Mouse (Mus musculus) adrenal gland, adult 2 months (tissue): Measurements from ENCODE around the gene Clec2d. TPM values are rescaled to one million over a fixed set of nuclear protein-coding genes. Genes with fewer than 3 reads are reported as not detected.
"Not testable (repeated sequence)": the region's sequence is repeated elsewhere in the genome, so short reads cannot be mapped to it uniquely, and the experiment has no call there.

Experiments
- DNase-seq: peaks from one replicate; pipeline ENCODE4 v3.0.0; 2021
- polyA plus RNA-seq: library from polyadenylated mRNA; depleted of rRNA; stranded (reverse); fragments of >200 nt; gene quantifications from 2 replicates; pipeline ENCODE4 v1.2.3, GENCODE M21; 2012
- total RNA-seq, 2 experiments: library from RNA; stranded (reverse); gene quantifications; 2 replicates each; pipeline ENCODE4 v1.2.3; 2021

Gene Clec2d
- total and polyA plus RNA-seq, 3 experiments, result 2.7 to 49.6 (median 44.0) TPM

DNA sequence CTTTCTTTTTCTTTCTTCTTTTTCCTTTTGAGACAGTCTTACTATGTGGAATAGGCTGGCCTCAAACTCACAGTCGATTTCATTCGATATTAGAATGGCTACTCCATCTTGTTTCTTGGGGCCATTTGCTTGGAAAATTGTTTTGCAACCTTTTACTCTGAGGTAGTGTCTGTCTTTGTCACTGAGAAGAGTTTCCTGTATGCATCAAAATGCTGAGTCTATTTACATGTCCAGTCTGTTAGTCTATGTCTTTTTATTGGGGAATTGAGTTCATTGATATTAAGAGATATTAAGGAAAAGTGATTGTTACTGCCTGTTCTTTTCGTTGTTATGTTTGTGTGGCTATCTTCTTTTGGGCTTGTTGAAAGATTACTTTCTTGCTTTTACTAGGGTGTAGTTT is 7.4 kb downstream of the Clec2d start:
- DNase-seq, result not testable (repeated sequence)

DNA sequence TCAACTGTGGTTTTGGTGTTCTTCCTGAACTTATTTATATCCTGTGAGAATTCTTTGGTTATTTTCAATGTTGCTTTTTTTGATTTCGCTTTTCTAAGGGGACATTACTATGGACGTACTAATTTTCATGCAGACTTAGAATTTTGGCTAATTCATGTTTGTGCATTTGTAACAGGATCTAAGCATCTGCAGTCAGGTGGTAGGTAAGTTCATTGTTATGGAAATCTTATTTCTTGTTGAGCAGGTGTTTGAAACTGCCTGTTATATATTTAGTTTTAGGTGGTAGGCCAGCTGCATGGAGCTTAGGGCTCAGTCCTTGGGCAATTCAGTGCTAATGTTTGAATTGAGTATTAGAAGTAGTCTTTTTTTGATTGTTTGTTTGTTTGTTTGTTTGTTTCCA is 13.0 kb downstream of the Clec2d start:
- DNase-seq, result no peak

DNA sequence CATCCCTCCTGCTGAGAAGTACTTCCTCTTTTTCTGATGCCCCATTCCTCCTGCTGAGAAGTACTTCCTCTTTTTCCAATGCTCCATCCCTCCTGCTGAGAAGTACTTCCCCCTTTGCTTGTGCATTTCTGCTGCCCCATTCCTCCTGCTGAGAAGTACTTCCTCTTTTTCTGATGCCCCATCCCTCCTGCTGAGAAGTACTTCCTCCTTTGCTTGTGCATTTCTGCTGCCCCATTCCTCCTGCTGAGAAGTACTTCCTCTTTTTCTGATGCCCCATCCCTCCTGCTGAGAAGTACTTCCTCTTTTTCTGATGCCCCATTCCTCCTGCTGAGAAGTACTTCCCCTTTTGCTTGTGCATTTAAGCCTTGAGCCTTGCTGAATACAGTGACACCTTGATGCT is 19.7 kb downstream of the Clec2d start:
- not testable (repeated sequence) for DNase-seq

DNA sequence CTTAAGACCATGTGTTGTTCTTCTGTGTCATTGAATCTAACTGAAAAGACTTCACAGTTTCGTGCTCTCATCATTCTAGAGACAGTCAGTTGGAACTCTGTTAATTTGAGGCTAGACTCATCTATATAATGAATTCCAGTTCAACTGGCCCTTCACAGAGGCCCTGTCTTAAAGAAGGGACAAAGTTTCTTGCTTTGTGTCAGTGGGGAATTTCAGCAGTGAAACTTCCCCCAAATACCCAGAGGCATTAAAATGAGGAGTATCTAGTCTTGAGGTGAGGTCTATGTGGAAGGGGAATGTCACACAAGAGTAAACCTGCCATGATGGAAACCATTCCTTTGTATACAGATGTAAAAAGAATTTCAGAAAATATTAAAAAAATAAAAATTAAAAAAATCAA is 21.9 kb downstream of the Clec2d start:
- no peak for DNase-seq

DNA sequence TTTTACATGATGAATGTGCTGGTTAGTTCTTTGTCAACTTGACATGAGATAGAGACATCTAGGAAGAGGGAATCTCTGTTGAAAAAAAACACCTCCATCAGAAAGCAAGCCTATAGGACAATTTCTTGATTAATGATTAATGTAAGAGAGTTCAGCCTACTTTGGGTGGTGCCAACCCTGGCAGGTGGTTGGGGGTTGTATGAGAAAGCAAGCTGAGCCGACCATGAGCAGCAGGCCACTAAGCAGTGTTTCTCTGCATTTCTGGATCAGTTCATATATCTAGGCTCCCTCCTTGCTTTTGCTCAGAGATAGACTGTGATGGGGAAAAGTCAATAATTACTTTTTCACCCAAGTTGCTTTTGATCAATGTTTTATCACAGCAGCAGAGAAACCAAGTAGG is 23.9 kb downstream of the Clec2d start:
- no peak for DNase-seq

DNA sequence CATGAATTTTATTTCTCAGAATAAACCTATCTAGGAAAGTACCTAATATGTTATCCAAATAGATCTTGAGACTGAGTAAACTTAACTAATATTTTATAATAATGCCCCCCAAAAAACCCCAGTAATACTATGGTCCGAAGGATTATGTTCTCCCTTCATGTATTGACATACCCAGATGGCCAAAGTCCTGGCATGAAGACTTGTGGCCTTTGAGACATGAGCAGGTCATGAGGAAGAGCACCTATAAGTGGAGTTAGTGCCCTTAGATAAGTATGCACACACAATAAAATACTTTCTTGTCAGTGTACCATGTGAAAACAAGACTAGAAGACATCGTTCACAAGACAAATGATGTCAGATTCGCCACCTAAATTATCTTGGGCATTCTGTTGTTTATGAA is 24.4 kb downstream of the Clec2d start:
- DNase-seq, result no peak

DNA sequence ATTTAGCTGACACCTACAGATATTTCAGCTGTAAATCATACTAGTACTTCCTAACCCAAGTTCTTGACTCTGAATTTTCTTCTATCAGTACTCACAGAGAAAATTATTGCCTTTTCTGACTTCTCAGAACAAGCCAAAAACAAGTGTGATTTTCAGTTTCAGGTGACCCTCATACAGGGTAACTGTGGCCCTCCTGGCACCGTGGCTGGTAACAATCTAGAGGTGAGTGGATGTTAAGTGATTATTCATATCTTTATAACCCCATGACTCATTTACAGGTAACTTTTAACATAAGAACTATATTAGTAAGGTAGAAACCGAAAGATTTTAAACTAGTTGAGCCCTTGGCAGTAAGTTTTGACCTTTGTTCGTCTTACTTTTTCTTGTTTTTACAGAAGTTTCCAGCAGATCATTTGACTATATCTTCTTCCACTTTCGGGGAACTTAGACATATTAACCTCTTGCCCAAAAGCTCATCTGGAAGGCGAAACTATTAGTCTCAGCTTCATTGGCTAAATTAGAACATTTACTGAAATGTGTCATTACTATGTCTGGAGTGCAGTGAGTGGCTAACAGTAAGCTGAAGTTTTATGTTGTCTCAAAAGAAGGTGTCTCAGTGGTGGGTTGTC is 28.6 kb downstream of the Clec2d start:
- no peak for DNase-seq

DNA sequence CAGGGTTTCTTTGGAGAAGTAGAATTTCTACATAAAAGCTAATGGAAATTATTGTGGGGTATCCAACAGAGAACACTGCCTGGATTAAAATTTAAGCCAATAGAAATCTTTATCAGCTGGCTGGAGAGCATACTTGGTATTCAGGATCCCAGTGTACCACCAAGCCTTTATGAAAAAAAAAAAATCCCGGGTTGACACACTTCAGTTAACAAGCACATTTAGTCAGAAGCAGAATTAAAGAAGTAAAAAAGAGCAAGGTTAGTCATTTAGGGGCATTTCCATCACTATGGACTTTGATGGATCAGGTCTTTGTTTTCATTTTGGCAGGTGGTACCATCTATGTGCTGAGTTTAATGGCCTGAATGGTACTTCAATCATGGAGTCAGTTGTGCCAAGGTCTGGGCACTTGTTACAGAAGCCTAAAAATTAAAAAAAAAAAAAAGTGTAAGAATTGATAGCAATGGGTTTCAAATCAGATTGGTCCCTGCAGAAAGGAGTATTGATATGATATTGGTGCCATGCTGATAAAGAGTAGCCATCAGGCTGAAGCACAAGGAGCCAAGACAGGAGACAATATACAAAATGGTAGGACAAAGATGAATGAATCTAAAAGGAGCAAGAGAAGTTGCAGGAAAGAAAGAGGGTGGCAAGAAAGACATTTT is 29.5 kb downstream of the Clec2d start:
- no peak for DNase-seq

DNA sequence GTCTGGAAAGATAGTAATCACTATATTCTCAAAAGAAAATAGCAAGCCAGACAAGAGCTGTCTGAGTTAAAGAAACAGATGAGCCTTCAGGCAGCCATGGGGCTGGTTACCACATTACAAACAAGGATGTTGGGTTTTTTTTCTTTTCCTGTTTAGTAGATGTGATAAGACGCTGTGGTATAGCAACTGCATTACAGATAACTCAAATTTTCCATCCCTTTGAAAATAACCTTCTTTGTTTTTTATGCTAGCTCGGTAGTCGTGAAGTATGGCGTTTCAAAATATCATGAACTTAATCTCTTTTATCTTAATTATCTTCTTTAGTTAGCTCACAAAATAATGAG is 30.0 kb downstream of the Clec2d start:
- no peak for DNase-seq

DNA sequence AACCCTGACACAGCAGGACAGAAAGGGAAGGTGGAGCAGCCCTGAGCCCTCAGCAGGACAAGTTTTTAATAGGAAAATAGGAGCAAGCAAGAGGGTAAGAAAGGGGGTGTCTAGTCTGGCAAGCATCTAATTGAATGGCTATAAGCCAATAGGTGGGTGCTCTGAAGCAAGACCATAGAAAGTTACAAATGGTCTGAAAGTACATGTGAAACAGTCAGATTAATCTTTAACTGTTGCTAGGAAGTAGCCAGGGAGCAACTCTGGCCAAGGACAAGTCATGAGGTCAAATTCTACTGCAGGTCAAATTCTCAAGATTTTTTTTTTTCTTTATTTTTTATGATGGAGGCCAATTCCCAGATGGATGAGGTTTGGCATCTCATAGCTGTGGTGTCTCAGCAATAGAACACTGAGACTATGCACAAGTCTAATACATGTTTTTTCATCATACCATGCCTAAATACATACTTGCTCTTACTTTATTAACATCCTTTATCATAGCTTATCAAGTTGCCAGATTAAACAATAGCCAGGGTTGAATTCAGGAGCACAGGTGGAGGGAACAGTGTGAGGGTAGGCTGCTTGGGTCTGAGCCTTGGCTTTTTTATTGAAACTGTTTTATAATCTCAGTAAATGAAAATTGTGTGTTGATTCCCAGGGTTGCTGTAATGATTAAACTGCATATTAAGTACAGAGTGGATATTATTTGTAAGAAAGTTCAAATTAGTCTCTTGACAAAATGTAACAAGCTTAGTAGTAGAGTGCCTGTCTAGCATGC is 32.2 kb downstream of the Clec2d start:
- DNase-seq, result peak; percentile 13

DNA sequence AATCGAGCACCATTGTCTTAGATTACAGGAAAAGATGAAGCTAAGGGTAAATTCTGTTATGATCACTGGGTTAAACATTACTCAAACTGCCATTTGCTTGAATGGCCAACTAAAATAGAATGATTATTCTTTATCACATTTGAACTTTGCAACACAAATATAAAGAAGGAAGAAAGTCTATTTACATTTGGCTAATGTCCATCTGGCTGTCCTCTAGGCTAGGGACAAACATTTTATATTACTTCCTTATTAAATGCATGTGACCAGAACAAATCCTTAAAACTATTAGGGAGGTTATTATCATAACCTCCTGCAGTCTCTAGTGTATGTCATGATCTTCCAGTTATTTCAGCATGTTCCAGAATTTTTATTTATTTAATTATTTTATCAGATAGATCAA is 33.1 kb downstream of the Clec2d start:
- DNase-seq, result no peak

DNA sequence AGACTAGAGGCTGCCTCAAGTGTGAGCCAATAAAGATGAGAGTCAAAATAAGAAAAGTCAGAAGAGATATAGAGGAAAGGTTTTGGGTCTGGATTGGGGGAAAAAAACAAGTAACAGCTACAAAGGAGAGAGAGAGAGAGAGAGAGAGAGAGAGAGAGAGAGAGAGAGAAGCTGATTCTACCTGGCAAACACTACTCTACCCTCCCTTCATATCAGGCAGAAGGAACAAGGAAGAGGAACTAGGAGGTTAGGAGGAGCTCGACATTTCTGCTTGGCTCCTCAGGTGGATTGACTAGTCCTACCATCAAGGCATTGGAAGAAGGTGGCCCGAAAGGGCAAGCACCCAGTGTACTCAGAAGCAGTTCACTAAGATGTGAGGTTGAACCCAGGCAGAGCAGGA is 33.8 kb downstream of the Clec2d start:
- DNase-seq, result no peak

DNA sequence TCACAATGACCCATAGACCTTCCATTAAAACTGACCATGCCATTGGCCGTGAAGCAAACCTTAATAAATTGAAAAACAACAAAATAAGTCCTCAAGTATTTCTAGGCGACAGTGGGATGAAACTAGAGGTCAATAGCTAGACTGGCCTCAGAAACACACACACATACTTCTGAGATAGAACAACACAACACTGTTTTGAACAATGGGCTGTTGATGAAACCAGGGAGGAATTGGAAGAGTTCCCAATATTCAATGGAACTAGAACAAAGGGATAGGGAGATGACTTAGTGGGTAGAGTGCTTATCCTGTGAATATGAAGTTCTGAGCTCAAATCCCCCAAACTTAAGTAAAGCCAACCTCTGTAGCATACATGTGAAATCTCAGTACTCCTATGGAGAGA is 34.6 kb downstream of the Clec2d start:
- no peak for DNase-seq

DNA sequence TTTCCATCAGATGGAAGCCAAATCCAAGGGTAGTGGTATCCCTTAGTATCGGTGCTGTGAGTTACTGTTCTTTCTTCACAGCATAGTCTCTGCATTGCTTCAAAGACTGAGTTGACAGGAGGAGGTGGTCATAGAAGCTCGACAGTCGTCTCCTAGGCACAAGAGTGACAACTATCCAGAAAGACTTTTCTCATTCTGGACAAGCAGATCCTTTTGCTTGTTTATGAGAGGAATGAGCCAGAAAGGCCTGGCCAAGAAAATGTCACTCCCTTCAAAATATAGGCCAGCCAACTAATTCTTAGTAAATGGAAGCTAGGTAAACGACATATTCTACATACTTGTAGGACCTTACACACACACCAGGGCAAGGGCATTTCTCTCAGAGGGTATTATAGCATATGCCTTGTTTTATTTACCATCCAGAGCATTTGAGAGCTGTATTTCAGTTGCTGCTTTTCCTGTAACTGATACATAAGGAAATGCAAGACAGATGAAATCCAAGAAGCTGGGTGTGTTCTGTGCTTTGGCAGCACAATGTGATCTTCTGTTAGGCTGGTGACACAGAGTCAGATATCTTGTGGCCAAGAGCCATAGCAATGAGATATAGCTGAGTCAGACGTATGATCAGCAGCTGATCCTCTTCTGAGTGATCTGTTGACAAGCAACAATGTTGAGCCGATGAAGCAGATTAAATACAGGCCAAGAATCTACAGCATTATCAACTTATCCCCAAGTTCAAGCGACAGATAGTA is 35.6 kb downstream of the Clec2d start:
- DNase-seq, result peak; percentile 48

DNA sequence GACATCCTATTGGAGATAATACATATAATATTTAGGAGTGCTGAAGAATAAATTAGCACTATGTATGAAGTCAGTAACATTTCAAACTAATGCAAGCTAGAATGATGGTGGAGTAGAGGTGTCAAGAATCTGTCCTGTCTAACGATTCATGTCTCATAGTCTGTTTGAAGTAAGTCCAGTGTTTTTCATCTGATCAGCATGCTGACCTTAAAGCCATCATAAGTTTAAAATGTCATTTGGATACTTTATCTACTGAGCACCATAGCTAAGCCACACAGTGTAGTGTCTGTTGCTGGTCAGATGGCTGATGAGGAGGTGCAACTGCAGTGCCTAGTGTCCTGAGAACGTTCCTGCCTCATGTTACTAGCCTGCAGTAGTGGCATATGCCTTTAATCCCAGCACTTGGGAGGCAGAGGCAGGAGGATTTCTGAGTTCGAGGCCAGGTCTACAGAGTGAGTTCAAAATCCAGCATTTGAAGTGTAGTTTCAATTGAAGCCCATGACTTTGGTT is 36.4 kb downstream of the Clec2d start:
- DNase-seq, result no peak

DNA sequence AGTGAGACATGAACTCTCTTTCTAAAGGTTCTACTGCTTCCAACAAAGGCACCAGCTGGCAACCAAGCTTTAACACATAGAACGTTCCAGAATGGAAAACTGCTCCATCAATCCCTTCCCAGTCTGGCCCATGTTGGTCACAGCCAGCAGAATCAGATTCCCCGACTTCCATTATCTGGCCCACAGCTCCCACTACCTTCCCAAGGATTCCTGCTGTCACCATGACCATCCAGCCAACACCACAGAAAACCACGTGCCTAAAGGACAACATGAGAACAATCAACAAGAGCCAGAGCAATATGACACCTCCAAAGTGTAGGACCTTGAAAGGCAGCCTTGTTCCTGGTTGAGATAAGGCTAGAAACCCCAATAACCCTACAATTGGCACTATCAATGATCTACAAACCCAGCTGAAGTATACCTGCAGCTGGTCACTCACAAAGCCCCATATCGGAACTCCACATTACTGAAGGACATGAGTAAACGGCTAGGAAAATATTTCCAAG is 37.8 kb downstream of the Clec2d start:
- DNase-seq, result no peak

DNA sequence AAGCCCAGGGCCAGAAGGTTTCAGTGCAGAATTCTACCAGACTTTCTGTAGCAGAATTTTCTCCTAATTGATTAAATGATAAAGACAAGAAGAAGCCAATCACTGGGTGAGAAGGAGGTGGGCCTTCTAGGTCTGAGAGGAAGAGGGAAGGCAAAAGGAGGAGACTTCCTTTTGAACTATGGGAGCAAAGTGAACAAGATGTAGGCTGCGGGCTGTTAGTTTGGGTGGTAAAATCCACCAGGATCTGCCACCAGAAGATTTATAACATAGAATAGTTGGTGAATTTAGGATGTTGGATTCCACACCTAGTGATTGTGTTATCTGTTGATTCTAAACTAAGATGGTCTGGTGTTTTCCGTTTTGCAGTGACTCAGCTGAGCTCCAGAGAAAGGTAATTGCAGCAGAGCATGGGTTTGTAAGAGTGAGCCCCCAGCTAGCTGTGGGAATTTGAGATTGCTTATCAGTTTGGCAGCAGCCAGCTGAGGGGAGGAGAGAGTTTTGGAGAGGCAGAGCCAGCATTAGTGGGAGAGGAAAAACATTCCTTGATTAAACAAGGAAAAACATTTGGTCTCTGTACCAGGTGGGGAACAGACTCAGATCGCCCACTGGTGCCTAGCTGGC is 39.6 kb downstream of the Clec2d start:
- no peak for DNase-seq

DNA sequence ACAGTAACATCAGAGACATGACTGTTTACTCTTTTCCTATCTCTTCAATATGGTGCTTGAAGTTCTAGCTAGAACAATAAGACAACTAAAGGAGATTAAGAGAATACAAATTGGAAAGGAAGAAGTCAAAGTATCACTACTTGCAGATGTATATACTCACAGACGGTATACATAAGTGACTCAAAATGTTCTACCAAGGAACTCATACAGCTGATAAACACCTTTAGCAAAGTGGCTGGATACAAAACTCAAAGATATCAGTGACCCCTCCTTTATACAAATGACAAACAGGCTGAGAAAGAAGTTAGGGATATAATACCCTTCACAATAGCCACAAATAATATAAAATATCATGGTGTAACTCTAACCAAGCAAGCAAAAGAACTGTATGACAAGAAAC is 40.6 kb downstream of the Clec2d start:
- no peak for DNase-seq

DNA sequence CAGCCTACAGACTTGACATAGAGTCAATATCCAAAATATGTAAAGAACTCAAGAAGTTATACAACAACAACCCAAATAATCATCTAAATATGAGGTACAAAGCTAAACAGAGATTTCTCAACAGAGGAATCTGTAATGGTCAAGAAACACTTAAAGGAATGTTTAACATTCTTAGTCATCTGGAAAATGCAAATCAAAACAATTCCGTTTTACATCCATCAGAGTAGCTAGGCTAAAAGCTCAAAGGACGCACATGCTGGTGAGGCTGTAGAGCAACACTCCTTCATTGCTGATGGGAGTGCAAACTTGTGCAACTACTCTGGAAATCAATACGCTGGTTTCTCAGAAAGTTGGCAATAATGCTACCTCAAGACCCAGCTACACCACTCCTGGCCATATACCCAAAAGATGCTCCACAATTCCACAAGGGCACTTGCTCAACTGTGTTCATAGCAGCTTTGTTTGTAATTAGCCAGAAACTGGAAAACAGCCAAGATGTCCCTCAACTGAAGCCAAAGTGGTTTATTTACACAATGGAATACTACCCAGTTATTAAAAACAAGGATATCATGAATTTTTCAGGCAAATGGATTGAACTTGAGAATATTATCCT is 41.9 kb downstream of the Clec2d start:
- DNase-seq, result peak; percentile 18

DNA sequence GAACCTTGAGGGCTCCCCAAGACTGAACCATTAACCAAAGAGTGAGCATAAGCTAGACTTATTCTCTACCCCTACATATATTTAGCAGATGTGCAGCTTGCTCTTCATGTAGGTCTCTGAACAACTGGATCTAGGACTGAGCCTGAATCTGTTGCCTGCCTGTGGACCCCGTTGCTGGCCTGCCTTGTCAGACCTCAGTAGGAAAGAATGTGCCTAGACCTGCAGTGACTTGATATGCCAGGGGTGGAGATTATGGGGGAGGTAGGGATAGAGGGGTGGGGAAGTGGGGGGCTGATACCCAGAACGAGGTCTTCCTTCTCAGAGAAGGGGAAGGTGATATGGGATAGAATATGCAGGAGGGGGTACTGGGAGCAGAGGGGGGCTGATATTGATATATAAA is 43.2 kb downstream of the Clec2d start:
- DNase-seq, result no peak

DNA sequence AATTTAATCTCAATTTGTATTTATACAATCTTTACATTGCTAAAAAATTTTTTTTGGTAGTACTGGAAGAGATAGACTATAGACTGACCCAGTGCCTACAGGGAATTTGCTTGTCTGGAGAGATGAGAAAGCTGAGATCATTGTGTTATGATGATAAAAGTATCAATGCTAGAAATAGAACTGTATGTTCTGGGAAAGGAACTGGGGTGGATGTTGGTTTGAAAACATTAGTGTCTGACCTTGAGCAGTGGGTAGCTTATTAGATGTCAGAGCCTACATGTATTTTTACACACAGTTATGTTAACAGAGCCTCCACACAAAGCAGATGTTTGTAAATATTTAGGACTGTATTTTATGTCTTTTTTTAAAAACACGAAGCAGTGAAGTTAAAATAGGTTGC is 43.7 kb downstream of the Clec2d start:
- DNase-seq, result no peak

DNA sequence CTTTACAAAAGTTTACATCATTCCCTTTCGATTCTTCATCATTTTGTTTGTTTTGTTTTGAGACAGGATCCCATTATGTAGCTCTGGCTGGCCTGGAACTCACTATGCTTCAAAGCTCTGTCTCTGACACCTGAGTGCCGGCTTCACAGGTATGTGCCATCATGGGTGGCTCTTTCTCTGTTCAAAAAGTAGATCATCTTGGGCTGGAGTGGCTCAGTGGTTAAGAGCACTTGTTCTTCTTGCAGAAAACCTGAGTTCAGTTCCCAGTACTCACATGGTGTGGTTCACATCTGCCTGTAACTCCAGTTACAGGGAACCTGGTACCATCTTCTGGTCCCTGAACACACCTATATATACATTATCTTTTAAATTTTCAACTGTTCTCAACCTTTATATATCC is 44.7 kb downstream of the Clec2d start:
- DNase-seq, result no peak
